Mouse (Mus musculus): ENCODE results near the gene Gamt.

DNA sequence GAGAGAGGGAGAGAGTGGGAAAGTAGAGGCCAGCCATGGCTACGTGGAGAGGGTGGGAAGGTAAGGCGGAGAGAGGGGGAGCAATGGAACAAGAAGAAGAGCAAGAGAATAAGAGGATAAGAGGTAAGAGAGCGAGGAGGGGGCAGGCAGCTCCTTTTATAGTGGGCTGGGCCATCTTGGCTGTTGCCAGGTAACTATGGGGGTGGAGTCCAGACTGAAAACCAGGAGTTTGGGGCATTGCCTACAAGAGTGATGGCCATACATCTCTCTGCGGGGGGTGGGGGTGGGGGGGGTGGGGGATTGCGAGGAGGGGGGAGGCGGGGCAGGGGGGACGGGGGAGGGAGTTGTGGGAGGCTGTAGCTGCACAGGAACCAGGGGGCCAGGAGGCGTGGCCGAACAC lies 40.1 kb downstream of the Gamt start:
- no peak for TF ChIP-seq CTCF (IDR thresholded peaks at IDR 0.05; ENCODE audit: control insufficient read depth, insufficient read depth, insufficient read length)
- TF ChIP-seq MYOD1 (IDR thresholded peaks at IDR 0.05; ENCODE audit: control insufficient read depth, insufficient read length, low read depth), result no peak
- TF ChIP-seq MAX (IDR thresholded peaks at IDR 0.05), result no peak
- TF ChIP-seq MYOG (IDR thresholded peaks at IDR 0.05; ENCODE audit: control insufficient read depth, extremely low read depth, insufficient read length), result no peak
- TF ChIP-seq USF1 (IDR thresholded peaks at IDR 0.05; ENCODE audit: low read depth), result no peak
